Mouse (Mus musculus): ENCODE results near the gene Prdm5.

Gene Prdm5

DNA sequence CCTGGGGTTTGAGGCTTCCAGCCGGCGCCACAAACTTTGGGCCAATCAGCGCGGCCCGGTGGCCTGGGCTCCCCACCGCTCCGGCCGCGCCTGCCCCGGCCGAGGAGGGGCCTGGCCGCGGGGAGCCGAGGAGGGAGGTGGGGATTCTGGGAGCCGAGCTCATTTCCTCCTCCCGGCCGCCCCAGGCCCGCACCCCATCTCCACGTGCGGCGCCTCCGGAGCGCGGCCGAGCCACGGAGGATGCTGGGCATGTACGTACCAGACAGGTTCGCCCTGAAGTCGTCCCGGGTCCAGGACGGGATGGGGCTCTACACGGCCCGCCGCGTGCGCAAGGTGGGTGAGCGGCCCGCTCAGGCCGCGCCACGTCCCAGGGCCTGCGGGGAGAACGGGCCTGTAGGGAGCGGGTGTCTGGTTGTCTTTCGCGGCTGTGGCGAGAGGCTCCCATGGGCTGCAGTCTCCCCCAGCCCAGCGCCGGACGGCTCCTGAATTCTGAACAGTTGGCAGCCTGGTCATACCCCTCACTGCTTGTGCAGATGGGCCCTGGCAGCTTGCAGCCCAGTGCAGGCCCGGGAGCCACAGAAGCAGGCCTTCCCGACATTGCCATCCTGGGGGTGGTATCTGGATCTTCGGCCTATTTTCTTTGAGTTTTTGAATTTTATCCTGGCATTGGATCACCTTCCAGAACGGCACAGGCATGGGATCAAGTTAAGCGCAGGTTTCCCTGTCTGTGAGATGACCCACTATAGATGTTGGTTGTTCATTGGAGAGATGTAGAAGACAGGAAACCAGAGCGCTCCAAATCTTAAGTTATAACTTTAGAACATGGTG lies at the start of gene Prdm5:
Gene Prdm5 (plus strand): TSS at position 128 of the 828 bp plus-strand sequence.
- no peak for DNase-seq (ENCODE audit: low spot score)

DNA sequence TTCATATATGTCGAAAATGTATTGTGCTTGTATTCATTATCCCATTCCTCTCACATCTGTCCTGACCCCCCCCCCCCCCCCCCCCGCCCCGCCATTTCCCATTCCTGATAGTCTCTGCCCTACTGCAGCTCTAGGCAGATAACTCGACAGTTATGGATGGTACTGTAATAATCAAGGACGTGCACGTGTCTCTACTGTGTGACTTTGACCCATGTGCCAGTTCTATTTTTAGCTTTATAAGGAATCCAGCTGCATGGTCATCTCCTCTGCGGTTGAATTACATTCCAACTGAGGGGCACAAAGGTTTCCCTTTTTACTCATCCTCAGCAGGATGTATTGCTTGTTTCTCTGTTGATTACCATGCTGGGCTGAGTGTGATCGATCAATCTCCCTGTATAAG lies 39.3 kb upstream of the Prdm5 start:
- DNase-seq (ENCODE audit: low spot score) = no peak

DNA sequence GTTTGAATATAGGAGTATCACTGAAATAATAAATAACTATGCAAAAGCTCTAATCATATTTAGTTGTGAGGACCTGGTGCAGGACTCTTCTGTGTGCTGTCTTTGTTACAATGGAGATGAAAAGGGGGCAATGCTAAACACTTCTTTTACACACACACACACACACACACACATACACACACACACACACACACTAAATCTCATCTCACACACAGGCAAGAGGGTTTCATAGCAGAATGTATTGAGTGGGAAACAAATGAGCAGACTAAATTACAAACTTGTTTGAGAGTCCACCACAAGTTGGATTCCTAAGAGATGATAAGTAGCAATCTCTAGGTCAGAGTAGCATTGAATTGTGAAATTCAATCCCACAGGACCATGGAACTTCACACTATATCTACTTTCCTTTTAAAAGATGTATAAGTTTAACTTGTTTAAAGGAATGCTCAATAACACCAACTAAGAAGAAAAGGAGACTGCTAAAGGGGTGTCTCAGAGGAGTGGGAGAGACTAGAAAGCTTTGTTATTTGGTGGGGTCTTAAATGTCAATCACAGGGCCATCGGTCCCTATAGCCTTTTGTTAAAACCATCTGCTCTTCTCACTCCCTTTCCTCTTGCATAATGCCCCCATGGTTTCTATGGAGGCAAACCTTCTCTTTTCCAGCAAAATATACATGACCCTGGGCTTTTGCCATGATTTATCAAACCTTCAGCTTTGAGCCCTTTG lies 35.5 kb upstream of the Prdm5 start:
- no peak for DNase-seq (ENCODE audit: low spot score)

DNA sequence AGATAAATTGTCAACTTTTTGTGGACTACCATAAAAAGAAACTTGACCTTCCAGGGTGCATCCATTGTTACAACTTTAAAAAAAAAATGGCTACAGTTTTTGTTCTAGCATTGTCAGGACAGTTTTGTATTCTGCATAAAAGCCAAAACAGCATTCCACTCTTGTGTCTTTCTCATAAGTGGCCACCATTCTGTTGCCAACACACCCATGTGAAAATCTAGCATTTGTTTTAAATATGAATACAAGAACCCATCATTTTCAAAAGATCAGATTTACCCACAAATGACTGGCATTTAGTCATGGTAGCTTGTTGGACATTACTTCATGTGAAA lies 35.0 kb upstream of the Prdm5 start:
- no peak for DNase-seq (ENCODE audit: low spot score)

DNA sequence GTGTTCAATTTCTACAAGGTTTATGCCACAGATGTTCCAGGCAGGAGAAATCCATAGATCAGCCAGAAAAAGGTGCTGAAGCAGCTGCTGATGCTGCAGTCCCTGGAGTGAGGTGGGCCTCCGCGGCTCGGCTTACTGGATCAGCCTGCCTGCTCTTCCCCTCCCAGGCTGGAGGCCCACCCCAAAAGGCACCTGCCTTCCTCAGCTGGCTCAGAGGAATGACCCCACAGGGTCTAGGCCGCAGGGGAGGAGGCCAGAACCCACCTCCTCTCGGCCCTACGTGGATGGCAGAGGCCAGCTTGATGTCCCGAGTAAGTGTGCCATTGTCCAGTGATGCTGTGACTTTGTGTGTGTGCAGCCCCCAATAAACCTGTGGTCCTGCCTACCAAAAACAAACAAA lies 20.6 kb upstream of the Prdm5 start:
- no peak for DNase-seq (ENCODE audit: low spot score)

DNA sequence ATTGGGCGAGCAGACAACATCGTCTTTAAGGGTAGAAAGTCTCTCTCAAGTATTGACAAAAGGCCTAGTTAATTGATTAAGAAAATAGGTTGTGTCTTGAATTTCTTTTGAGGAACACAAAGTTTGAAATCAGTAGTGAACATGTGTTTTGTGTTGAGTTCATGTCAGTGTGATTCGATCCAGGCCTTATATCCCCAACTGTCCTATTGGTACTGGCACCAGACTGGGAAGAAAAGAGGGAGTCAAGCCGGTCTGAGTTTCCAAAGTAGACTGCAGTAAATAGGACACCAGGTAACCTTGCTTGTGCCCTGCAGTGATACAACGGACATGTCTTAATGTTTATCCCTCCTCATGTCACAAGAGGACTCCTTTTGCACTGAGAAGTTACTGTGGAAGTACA lies 19.6 kb upstream of the Prdm5 start:
- no peak for DNase-seq (ENCODE audit: low spot score)

DNA sequence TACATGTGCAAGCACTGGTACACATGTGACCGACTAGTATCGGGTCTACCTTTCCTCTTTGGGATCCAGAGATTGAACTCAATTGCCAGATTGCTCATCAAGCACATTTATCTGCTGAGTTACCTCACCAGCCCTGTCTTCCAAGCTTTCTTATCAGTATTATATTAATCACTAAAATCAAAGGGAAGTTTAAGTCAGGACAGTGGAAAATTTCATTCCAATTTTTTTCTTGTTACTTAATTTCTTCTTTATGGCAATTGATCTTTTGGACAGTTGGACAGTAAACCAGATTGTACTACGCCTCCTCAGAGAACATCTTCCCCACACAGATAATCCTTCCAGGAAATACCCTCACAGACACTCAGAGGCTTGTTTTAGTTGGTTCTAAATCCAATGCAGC lies 18.7 kb upstream of the Prdm5 start:
- no peak for DNase-seq (ENCODE audit: low spot score)

DNA sequence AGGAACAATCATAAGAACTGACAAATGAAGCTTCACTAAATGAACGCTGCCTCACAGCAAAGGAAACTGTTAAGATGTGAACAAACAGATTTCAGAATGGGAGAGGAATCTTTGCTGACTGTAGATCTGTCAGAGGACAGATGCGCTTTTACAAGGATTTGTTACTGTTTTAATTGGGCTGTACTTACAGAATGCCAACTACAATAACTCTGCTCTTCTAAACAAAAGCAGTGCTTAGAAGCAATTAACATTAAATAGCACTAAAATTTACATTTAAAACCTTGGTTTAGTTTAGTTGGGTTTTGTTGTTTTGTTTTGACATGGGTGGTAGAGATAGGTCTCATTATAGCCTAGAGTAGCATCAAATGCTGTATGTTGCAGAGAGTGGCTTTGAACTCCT lies 14.3 kb upstream of the Prdm5 start:
- DNase-seq (ENCODE audit: low spot score) = no peak

DNA sequence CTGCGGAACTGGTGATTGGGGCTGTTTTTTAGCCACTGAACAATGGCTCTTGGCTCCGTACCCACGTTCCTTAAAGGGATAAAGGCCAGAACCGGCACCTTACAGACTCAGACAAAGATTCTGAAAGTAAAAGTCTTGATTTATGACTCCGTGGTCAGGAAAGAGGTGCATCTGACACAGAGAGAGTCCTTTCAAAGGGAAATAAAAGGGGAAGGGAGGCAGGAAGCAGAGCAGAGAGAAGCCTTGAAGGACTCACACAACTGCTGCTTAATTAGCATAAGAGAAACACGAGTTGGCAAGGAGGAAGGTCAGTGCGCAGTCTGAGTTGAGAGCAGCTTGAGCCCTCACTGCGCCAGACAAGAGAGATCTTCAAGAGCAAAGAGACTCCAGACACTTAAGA lies 13.7 kb upstream of the Prdm5 start:
- DNase-seq (ENCODE audit: low spot score) = no peak

DNA sequence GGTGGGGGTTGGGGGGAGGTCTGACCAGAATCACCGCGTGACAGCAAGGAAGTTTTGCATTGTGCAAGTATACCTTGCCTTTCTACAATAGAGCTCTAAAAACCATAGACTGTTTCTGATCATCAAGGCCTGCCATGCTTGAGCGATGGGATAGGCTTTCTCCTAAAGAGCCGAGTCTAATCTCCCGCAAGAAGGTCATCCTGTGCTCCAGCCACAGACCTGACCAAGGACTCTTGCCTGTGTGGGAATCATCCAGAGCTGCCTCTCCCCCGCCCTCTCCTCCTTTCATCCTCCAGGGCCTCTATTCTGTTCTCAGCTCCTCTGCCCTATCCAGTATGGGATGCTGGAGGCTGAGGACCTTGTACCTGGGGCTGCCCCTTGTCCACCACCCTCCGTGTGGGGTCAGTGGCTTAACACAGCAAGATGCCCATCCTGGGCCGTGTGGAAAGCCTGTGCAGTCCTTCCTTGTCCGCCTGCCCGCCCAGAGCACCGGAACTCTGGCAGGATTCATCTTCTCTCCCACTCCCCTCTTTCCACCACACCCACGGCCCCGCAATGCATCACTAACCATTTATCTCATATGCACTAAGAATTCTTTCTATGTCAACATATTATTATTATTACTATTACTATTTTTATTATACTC lies 12.9 kb upstream of the Prdm5 start:
- no peak for DNase-seq (ENCODE audit: low spot score)

DNA sequence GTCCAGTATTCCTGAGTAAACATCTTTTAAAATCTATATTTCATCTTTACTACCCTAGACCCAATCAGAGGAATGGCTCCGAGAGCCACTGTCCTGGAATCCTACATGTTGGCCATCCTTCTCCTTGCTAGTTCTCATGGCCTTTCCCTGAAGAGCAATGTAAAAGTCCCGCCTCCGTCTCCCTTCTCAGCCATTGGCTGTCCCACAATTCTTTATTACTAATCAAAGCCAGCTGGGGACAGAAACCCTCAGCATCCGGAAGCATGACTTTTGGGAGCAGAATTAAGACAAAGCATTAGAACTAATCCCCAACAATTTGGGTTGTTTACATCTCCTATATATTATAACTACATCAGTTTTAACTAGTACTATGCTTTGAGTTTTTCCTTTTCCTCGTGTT lies 10.9 kb upstream of the Prdm5 start:
- no peak for DNase-seq (ENCODE audit: low spot score)

DNA sequence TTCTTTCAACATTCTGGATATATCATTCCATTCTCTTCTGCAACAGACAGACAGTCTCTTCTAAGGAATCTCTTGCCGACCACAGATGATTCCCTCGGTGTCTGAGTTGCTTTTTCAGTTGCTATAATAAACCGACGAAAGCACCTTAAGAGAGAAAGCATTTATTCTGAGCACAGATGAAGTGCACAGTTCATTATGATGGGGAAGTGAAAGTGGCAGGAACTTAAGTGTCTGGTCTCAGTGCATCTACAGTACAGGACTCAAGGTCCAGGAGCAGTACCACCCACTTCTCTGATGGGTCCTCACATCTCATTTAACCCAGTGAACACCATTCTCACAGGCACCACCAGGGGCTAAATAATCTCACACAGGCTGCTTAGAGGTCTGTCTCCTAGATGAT lies 5.2 kb upstream of the Prdm5 start:
- no peak for DNase-seq (ENCODE audit: low spot score)

DNA sequence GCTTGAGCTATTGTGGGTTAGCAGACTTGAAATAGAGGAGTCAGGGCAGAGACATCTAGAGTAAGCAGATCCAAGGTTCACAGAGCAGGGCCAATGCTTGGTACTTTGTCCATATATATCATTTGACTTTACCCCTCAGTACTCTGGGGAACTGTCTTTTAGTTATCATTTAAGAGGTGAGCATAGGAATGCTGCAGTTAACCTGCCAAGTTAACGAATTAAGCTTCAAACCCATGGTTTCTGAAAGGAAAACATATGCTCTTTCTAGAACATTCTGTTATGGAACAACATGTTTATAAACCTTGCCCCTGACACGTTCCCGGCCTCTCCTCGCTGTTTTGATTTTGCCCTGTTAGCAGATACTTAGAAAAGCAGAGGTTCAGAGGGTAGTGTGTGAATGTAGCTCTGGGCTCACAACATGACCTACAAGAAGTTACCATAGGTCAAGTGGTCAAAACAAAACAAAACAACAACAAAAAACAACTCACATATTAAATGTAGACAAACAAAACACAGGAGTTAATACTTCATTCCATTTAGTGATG lies 973 bp downstream of the Prdm5 start:
- no peak for DNase-seq (ENCODE audit: low spot score)

DNA sequence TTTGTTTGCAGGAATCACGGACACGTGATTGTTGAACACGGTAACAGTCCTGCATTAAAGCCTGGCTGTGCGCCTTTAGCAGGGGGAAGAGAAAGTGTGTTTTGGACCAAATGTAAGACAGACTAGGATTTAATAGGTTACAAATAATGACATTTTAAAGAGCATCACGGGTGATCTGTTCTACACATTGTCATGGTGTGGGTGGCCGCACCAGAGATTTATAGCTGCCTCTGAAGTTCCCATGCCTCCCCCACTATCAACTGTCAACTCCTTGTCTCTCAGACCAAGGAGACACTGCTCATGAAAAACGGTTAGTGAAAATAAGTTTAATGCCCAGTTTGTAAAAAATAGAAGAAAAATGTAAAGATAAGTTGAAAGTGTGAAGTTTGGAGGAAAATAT lies 2.7 kb downstream of the Prdm5 start:
- DNase-seq (ENCODE audit: low spot score) = no peak

DNA sequence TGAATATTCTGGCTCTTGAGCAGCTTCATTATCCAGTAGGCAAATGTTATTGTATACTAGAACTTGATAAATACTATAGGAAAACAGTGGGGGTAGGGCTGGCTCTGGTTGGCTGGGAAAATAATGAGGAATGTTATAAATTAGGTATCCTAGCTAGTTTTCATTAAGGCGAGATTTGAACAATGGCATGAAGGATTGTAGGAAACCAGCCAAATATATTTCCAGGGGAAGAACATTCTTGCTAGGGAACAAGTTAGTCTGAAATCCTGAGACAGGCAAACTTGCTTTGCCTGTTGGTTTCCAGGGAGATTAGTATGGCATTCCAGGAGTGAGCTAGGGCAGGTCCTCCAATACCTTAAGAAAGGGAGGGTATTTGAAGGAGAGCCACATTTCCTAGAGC lies 4.9 kb downstream of the Prdm5 start:
- no peak for DNase-seq (ENCODE audit: low spot score)

DNA sequence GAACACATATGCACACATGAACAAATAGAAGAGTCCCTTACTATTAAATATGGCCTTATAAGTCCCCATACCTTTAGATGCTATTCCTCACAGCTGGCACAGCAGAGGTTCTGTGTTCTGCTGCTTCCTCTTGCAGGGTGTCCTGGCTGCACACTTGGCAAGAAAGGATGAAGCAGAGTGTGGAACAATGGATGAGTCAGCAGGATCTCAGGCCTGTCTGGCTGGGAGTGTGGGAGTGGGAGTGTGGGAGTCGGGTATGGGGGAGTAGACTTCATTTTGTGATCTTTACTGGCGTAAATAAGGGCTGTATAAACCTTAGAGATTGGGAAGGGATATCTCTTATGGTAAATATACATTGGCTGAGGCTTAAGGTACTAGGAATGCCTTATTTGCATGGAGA lies 14.1 kb downstream of the Prdm5 start:
- no peak for DNase-seq (ENCODE audit: low spot score)

DNA sequence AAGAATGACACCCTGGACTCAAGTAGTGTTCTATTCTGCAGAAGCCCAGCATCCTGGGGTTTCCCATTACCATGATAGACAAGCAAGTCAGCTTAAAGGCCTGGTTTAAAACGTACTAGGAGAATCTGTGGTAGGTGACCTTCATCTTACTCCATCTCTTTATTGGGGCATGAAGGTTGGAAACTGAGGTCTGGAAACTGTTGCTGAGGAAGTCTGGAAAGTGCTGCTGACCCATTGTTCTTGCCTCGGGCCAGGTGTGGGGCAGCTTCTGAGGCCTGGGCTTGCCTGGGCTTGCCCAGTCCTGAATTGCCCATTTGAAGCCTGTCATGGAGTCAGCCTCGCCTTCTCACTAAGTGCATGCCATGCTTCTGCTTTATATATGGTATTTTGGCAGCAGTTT lies 17.8 kb downstream of the Prdm5 start:
- no peak for DNase-seq (ENCODE audit: low spot score)

DNA sequence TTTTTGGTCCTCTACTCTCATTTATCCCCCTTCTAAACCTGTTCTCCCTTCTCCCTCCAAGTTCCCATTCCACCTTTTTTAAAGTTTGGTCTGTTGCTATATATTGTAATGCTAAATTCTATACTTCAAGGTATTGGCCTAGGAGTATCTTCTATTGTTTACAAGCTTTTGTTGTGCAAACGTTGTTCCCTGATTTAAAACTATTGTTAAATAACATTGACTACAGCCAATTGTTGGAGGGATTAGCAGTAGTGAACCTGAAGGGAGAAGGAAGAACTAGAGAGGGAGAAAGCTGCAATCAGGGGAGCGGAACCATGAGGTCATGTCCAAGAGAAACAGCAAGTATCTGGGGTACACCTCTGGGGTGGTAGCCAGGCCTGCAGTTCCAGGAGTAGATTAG lies 18.5 kb downstream of the Prdm5 start:
- no peak for DNase-seq (ENCODE audit: low spot score)

DNA sequence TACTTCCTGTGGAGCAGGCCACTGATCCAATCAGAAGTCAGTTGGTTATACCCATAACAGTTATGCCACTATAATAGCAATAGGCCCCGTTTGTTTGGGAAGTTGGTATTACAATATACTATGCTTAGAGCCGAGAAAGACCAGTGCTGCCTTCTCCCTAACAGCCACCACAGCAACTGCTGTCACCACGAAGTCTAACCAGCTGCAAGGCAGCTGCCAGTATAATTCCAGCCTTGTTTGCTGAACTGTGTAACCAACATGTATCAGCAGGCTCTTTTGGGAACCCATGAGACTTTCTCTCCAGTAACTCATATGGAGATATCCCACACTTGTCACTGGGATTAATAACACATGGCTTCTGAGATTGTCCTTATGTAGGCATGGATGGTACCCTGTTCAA lies 19.6 kb downstream of the Prdm5 start:
- no peak for DNase-seq (ENCODE audit: low spot score)

DNA sequence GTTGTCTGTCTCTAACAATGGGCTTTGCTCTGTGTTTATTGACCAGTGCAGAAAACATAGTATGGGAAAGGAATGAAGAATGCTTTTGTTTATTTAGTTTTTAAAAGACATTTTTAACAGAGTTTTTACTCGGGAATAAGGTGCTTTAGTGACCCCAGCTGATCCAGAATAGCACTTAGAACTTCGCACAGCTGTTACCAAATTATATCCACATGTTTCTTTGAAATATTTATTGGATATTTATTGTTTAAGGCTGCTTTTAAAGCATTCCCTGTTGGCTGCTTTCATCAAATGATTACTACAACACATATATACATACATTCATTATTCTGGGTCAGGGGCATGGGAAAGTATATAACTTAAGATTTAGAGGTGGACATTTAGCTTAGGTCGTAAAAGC lies 32.9 kb downstream of the Prdm5 start:
- DNase-seq (ENCODE audit: low spot score) = no peak

DNA sequence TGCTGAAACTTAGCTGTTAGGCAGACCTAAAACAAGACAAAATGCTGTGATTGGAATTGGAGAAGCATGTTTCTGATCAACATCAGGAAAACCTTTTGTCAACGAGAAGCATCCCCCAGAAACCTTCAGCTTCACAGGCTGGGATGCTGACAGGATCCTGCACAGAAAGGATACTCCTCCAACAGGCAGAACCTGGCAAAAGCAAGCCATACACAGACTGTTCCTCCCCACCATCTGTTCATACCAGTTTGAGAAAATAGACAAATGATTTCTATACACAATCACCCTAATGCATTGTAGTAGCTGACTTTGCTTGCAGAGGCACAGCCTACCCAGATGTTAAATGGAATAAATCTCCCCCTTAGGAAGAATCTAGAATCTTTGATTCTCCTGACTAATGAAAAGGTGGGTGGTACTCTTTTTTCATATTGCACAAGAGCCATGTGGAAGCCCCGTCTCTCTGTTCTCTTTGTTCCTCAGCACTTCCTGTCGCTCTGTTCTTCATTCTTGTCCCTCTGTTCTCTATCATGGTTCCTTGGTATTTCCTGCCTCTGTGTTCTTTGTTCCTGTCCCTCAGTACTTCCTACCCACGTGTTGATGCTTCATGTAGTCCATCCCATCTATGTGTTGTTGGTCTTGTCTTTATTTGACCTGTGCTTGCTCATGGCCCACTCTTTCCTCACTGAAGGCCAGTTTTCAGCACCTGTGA lies 39.4 kb downstream of the Prdm5 start:
- no peak for DNase-seq (ENCODE audit: low spot score)

DNA sequence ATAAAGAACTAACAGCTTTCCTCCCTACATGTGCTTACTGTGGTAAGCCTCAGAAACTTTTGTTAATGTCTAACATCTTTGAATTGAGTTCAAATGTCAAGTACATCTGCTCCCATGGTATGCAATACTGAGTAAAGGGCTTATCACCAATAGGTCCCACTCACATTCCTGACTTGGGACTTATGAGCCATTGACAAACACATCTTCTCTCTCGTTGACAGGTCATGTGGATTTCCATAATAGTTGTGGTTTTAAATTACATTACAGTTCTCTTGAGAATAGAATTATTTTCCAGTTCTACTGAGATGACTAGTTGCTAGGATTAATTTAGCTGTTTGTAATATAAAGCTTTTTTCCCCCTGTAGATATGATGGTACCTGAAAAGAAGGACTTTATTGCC lies 49.9 kb downstream of the Prdm5 start:
- DNase-seq (ENCODE audit: low spot score) = no peak

DNA sequence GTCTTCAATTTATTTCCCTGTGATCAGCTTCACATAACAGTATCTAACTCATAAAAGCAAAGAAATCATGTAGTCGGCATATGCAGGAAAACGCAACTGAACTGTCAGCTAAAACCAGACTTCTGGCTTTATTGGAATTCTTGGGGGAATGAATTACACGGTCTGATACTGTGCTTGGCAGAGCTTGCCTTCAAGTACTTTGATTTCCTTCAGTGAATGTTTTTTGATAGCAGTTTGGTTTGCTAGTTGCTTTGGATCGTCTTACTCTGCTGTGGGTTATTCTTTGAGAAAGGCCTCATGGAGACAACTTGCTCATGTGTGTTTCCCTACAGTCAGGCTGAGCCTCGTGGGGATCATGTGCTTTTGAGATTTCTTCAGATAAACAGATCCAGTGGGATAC lies 52.7 kb downstream of the Prdm5 start:
- DNase-seq (ENCODE audit: low spot score) = no peak
